Mouse (Mus musculus): Measurements from ENCODE around the gene Mrpl9.

Gene Mrpl9

GRCm38 (mm10) chr3:94442951-94443596 lies at the start of gene Mrpl9:
Mrpl9 (plus strand) TSS chr3:94443318.
- DNase-seq (ENCODE audit: low read depth, low spot score) = peak; percentile 96

GRCm38 (mm10) chr3:94396336-94396735 lies 46.8 kb upstream of the Mrpl9 start:
- DNase-seq (ENCODE audit: low read depth, low spot score) = no peak

GRCm38 (mm10) chr3:94396851-94397250 lies 46.3 kb upstream of the Mrpl9 start:
- DNase-seq (ENCODE audit: low read depth, low spot score) = no peak

GRCm38 (mm10) chr3:94398217-94398616 lies 44.9 kb upstream of the Mrpl9 start, which contains the start of gene Lingo4:
Lingo4 (plus strand) TSS chr3:94398517.
- no peak for DNase-seq (ENCODE audit: low read depth, low spot score)

GRCm38 (mm10) chr3:94398943-94399481 lies 44.1 kb upstream of the Mrpl9 start:
- peak; percentile 71 for DNase-seq (ENCODE audit: low read depth, low spot score)

- no peak for DNase-seq (ENCODE audit: low read depth, low spot score)
Observed at GRCm38 (mm10) chr3:94399663-94400310, 43.3 kb upstream of the Mrpl9 start.

- no peak for DNase-seq (ENCODE audit: low read depth, low spot score)
Observed at GRCm38 (mm10) chr3:94402451-94402850, 40.7 kb upstream of the Mrpl9 start.

- peak; percentile 84 for DNase-seq (ENCODE audit: low read depth, low spot score)
Observed at GRCm38 (mm10) chr3:94404366-94405054, 38.6 kb upstream of the Mrpl9 start.

- DNase-seq (ENCODE audit: low read depth, low spot score) = no peak
Observed at GRCm38 (mm10) chr3:94405561-94405960, 37.6 kb upstream of the Mrpl9 start.

- no peak for DNase-seq (ENCODE audit: low read depth, low spot score)
Observed at GRCm38 (mm10) chr3:94412530-94412929, 30.6 kb upstream of the Mrpl9 start.

- DNase-seq (ENCODE audit: low read depth, low spot score) = peak; percentile 100
Observed at GRCm38 (mm10) chr3:94413031-94413679, 30.0 kb upstream of the Mrpl9 start, which contains the start of gene Tdrkh. Tdrkh (plus strand) TSS chr3:94413273.

- no peak for DNase-seq (ENCODE audit: low read depth, low spot score)
Observed at GRCm38 (mm10) chr3:94430980-94431379, 12.1 kb upstream of the Mrpl9 start.

GRCm38 (mm10) chr3:94434305-94434704 lies 8.8 kb upstream of the Mrpl9 start:
- DNase-seq (ENCODE audit: low read depth, low spot score) = no peak

- DNase-seq (ENCODE audit: low read depth, low spot score) = no peak
Observed at GRCm38 (mm10) chr3:94436420-94436819, 6.7 kb upstream of the Mrpl9 start.

GRCm38 (mm10) chr3:94441182-94441581 lies 1.9 kb upstream of the Mrpl9 start:
- peak; percentile 46 for DNase-seq (ENCODE audit: low read depth, low spot score)

- no peak for DNase-seq (ENCODE audit: low read depth, low spot score)
Observed at GRCm38 (mm10) chr3:94443597-94443964, 463 bp downstream of the Mrpl9 start, which contains the start of gene Oaz3. Oaz3 (minus strand) TSS chr3:94443915.

- DNase-seq (ENCODE audit: low read depth, low spot score) = no peak
Observed at GRCm38 (mm10) chr3:94449377-94449776, 6.3 kb downstream of the Mrpl9 start.

- DNase-seq (ENCODE audit: low read depth, low spot score) = peak; percentile 96
Observed at GRCm38 (mm10) chr3:94456529-94457000, 13.4 kb downstream of the Mrpl9 start.

- no peak for DNase-seq (ENCODE audit: low read depth, low spot score)
Observed at GRCm38 (mm10) chr3:94457055-94457454, 13.9 kb downstream of the Mrpl9 start.

GRCm38 (mm10) chr3:94459834-94460233 lies 16.7 kb downstream of the Mrpl9 start:
- no peak for DNase-seq (ENCODE audit: low read depth, low spot score)

GRCm38 (mm10) chr3:94463926-94464578 lies 20.9 kb downstream of the Mrpl9 start:
- DNase-seq (ENCODE audit: low read depth, low spot score) = peak; percentile 85
